Mouse (Mus musculus) fat pad, adult 2 months (tissue): ENCODE results near the gene Gm20388.

ENCODE experiments used
- DNase-seq: peaks from one replicate; pipeline ENCODE4 v3.0.0-alpha.2; 2011; ENCODE audit warnings: low read depth, low spot score; ENCODE audit errors: extremely low read depth

The Gm20388 gene

GRCm38 (mm10) chr8:122751342-122751741 lies 2840.7 kb downstream of the Gm20388 start:
- DNase-seq = no peak

- no peak for DNase-seq
Observed at GRCm38 (mm10) chr8:122752111-122752721, 2841.6 kb downstream of the Gm20388 start.

- no peak for DNase-seq
Observed at GRCm38 (mm10) chr8:122758597-122758996, 2848.0 kb downstream of the Gm20388 start.

GRCm38 (mm10) chr8:122760116-122760515 lies 2849.5 kb downstream of the Gm20388 start:
- no peak for DNase-seq

GRCm38 (mm10) chr8:122761109-122761508 lies 2850.5 kb downstream of the Gm20388 start:
- DNase-seq = no peak

GRCm38 (mm10) chr8:122762731-122763266 lies 2852.2 kb downstream of the Gm20388 start:
- DNase-seq = no peak

- no peak for DNase-seq
Observed at GRCm38 (mm10) chr8:122763267-122763738, 2852.7 kb downstream of the Gm20388 start.

GRCm38 (mm10) chr8:122764790-122765474 lies 2854.3 kb downstream of the Gm20388 start:
- no peak for DNase-seq

- no peak for DNase-seq
Observed at GRCm38 (mm10) chr8:122766189-122766588, 2855.5 kb downstream of the Gm20388 start.

- no peak for DNase-seq
Observed at GRCm38 (mm10) chr8:122766647-122767200, 2856.1 kb downstream of the Gm20388 start.

GRCm38 (mm10) chr8:122767229-122767628 lies 2856.6 kb downstream of the Gm20388 start:
- no peak for DNase-seq

GRCm38 (mm10) chr8:122769251-122770058 lies 2858.8 kb downstream of the Gm20388 start:
- no peak for DNase-seq

GRCm38 (mm10) chr8:122772431-122773060 lies 2861.9 kb downstream of the Gm20388 start:
- no peak for DNase-seq

- DNase-seq = no peak
Observed at GRCm38 (mm10) chr8:122775285-122776155, 2864.9 kb downstream of the Gm20388 start, which contains the start of gene Acsf3. Gene Acsf3, plus strand, starts transcription at chr8:122775486.

GRCm38 (mm10) chr8:122777701-122778100 lies 2867.1 kb downstream of the Gm20388 start:
- DNase-seq = no peak

- no peak for DNase-seq
Observed at GRCm38 (mm10) chr8:122778703-122779239, 2868.1 kb downstream of the Gm20388 start.

- no peak for DNase-seq
Observed at GRCm38 (mm10) chr8:122779255-122779654, 2868.6 kb downstream of the Gm20388 start.

- no peak for DNase-seq
Observed at GRCm38 (mm10) chr8:122784756-122785155, 2874.1 kb downstream of the Gm20388 start.

- no peak for DNase-seq
Observed at GRCm38 (mm10) chr8:122789796-122790195, 2879.2 kb downstream of the Gm20388 start.
